Mouse (Mus musculus) urinary bladder, postnatal 36 days (tissue): ENCODE data around the gene Eps8l1.
A peak's percentile ranks its signal among the peaks of the same experiment; 100 is the strongest.
"Not testable (repeated sequence)": the region's sequence is repeated elsewhere in the genome, so short reads cannot be mapped to it uniquely, and the experiment has no call there.

Source experiments
- DNase-seq, 2 experiments: peaks; one replicate each; pipeline ENCODE4 v3.0.0; 2022; ENCODE audit warnings: low spot score in 2 of 2, mixed read lengths in 1 of 2

Eps8l1 gene

DNA sequence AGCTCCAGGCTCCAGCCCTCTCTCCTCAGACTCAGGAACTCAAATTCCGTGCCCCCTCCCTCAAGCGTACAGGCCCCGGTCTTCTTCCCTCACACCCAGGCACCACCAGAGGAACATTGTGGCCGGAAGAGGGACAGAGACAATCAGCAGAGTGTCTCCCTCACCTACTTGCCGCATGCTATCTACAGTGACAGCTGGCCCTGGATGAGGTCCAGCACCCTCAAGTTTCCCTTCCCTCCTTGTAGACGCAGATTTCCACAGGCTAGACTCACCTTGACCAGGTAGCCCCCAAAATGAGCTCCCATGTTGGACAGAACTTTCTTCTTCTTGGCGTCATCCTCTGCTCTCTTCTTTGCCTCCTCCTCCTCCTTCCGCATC, 48.3 kb downstream of the Eps8l1 start:
- DNase-seq: no peak

DNA sequence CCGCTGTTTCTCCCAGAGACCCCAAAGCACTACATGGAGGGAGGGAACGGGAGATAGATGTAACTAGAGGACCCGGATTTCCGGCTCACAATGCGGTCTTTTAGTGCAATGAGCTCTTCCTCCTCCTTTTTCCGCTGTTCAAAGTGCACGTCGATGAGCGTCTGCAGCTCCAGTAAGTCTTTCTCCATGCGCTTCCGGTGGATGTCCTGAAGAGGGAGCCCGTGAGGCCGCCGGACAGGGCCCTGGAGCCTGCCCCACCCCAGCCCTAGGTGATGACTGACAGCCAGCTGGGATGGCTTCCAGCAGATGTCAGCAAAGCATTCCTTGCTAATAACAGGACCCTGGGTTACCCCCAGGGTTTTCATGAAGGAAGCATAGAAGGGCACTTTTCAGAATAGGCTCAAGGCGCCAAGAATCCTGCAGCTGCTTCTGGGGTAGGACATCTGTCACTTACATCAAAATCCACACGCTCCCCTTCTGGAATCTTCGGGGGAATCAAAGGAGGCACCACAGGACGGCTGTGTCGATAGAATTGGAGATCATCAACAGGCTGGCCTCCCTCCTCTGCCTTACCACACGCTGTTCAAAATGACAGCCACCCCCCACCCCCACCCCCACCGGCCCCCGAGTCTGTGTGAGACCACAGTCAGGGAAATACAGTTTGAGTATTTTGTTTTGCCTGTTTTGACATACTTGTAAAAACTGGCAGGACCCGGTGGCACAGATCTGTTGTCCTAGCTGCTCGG, 49.6 kb downstream of the Eps8l1 start:
- DNase-seq: peak; percentile 46 to 67

DNA sequence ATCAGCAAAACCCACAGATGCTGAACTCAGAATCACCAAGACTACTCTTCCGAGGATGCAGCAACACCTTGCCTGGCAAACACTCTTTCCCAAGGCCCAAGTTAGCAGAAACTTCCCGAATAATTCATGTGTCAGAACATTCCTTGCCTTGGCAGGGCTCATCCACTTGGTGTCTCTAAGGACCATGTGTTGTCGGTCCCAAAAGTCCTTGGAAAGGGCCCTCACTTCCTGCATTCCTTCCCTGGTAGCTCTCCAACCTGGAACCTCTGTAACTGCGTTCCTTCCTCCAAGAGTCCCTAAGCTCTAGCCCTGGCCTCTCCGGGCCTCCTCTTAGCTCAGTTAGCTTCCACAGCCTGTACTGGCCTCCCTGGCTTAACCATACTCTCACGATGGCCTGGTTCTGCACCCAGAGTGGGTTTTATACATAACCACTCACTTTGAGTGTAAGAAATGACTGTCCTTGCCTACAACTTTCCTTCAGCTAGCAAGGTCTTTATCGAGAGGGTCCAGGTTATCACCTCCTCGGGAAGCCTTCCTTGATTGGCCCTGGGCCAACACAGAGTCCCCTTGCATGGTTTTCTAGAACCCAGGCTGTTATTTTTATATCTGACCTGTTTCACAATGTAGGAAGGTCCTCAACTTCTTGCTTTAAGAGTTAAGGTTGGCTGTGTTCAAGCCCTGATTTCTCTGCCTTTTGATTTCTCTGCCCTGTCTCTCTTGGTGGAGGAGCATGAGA, 51.2 kb downstream of the Eps8l1 start:
- DNase-seq: no peak

DNA sequence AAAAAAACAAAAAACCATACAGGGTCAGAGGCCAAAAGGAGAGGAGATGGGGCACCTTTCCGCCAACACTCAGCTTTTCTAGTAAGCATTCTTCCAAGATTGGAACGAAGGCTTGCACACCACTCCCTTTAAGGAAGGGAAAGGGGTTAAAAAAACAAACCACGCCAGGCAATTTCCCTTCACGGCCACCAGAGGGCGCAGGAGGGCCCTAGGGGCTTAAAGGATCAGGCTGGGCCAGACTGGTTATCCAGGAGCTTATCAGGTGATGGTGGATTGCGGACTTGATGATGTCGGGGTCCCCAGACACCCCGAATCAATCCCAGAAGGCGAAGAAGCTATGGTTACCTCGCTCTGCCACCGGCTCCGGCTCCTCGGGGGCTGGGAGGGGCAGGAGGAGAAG, 52.8 kb downstream of the Eps8l1 start:
- no peak for DNase-seq

DNA sequence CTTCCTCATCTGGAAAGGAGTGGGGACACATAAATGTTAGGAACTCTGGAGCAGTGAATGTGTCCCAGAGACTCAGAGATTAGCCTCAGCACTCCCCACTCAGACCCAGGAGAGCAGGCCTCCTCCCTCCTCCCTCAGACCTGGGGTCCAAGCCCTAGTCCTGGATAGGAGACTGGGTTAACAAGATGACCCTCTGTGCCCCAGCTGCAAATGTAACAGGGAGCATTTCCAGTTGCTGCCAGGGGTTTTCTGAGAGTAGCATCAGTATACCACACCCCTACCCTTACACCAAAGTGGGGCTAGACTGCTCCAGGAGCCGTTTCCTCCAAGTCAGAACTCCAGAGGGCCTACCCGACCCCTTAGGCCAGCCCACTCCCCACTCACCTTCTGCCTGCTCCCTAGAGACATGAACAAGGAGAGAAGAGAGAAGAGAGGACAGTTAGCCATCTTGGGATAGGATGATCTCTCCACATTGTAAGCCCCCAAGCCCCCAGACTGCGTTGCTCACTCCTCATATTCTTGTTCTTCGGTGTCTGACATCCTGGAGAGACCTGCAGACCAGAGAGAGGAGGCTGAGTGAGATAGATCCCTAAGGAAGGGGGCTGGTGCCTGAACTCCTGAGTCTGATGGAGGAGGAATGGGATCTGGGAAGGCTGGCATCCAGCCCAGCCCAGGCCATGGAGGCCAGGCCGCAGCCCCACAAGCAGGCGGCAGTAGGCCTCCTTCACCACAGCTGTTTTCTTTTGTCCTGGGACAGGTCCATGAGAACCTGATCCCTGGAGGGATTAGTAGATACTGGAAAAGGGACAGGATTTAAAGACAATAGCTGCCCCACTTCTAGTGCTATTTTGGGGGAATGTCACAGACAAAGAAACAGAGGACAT, 53.6 kb downstream of the Eps8l1 start:
- no peak for DNase-seq

DNA sequence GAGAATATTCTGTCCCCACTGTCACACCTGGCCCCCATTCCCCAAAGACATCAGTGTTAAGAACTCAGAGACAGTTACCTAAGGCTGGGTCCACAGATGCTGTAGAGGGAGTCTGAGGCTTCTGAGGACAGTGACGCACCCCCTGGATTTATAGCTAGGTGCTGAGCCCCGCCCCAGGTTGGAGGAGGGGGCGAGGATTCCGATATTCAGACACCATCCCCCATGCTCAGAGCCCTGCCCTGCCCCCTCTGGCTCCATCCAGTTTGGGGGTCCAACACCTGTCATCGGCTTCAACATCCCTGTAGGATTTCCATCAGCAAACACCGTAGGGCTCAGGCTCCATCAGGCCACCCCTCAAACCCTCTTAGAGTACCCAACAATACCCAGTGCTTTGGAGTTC, 55.4 kb downstream of the Eps8l1 start:
- no peak for DNase-seq

DNA sequence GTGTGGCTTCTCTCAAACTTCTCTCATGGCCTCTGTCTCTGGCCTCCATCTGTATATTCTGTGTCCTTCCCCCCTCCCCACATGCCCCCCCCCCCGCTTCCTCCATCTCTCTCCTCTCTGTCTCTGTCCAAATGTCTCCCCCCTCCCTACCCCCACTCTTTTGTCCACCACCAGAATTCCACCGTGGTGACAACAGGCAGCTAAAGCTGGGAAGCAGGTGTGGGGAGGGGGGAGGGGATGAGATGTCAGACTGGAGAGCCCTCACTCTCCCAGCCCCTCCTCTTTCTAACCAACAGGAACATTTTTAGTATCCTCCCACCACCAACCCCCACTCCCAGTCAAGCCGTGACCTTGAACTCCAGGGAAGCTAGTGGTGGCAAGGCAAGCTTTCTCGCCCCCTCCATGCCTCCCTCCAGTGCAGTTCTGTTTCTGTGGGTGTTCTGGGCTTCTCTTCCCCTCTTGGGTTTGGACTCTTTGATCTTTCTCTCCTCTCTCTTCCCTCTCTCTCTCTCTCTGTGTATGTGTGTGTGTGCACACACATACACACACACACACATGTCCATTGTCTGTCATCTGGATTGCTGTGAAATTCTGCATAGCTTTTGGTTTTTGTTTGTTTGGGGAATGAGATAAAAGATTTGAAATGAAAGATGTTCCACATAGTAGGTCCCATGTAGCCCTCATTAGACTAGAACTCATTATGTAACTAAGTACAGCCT, 56.0 kb downstream of the Eps8l1 start, which contains the start of gene Tnnt1:
Gene Tnnt1, minus strand, starts transcription at position 51 of the 719 bp plus-strand sequence.
- DNase-seq: no peak

DNA sequence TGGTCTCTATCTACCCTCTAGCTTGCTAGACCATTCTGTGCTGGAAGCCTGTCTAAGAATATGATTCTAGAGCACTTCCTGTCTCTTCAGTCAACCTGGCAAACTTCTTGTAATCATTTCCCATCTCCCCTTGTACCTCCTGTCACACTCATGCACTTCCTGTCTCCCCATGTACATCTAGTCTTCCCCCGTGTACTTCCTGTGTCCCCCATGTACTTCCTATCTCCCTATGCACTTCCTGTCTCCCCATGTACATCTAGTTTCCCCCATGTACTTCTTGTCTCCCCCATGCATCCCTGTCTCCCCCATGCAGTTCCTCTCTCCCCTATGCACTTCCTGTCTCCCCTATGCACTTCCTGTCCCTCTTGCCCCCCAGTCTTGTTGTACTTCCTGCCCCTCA, 58.0 kb downstream of the Eps8l1 start:
- no peak for DNase-seq

DNA sequence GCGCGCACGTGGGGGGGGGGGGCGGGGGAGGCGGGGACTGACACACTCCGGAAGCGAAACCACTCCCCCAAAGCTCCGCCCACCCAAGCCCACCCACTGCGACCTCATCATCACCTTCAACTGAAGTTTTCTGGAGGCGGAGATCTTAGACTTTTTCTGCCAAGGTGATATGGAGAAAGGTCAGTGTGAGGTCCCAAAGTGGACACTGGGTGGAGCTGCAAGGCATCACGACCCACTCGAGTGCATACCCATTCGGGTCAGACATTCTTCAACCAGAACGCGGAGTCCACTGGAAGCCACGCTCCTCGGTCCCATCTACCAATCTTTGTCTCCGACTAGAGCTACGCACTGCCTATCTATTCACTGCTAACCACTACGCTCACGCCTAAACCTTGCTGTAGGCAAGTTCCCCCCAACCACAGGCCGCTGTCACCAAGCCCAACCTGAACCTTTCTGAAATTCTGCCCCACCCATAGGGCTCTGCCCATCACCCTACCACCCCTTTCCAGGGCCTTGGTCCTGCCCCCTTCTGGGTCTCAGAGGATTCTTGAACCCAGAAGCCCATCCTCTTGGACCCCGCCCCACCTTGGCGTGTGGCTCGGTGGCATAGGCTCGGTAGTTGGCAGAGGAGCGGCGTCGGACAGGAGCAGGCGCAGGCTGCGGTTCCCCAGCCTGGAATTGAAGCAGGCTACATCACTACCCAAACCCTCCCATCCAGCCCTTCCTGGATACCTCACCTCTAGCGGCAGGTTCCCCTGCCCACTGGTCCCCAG, 60.9 kb downstream of the Eps8l1 start:
- no peak for DNase-seq

DNA sequence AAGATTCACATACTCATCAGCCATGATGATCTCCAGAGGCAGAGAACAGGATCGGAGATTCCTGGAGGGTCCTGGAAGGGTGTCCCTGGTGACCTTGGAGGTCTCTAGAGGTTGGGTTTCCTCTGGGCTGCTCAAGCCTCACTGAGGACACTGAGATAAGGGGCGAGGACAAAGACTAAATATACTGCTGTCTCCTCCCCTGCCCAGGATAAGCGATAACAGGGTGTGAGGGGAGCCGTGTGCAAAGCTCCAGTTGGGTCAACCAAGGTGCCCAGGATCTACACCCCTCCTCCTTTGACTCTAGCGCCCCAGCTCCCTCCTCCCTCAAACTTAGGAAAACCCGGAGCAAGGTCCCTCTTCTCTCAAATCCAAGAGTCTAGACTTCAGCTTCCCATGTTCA, 61.8 kb downstream of the Eps8l1 start:
- DNase-seq: no peak

DNA sequence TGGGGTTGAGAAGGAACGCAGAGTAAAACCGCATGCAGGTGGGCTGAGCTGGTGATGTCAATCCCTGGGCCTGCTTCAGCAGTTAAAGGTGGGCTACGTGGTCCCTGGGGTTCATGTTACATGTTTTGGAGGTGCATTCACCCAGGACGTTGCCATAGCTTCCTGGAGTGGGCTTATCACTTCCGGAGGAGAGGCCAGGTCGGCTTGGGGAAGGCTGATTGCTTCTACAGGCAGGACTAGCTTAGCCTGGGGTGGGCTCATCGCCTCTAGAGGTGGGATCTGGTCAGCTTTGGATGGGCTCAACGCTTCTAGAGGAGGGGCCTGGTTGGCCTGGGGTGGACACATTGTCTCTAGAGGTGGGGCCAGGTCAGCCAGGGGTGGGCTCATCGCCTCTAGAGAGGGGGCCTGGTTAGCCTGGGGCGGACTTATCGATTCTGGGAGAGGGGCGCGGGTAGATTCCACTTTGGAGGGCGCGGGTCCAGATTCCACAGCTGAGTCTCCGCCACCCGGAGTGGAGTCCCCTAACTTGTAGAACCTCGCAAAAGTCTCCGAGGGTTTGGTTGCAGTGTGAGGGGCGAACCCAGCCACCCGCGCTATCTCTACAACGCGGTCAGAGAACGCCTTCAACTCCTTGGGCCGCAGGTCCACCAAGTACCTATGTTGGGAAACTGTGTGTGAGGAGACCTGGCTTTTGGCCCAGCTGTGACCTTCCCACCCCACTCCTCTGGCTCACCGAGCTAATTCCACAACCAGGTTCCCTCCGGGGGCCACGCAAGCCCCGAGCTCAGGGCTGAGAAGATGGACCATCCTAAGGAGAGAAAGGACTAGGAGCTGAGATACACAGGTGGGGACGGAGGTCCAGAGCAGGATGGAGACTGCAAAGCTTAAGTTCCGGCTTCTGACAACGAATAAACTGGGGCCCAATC, 63.0 kb downstream of the Eps8l1 start:
- no peak for DNase-seq

DNA sequence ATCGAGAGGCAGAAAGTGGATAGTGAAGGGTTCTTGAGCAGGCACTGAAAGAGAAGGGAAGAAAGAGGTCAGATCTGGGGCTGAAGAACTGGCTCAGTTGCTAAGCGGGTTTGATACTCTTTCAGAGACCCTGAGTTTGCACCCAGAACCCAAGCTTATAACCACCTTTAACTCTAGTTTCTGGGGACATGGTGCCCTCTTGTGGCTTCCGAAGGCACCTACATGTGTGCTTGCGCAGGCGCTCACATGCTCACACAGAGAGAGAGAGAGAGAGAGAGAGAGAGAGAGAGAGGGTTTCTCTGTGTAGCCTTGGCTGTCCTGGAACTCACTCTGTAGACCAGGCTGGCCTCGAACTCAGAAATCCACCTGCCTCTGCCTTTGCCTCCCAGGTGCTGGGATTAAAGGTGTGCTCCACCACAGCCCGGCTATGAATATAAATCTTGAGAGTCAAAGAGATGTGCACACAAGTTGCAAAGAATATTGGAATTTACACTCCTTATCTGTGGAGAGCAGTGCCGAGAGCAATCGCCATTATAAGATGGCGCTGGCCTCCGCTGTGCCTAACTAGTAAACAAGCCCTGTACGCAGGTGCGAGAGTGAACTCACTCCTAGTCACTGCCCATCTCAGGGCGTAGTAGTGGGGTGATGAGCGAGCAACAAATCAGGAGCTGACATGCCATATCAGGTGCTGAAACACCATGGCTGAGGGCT, 63.9 kb downstream of the Eps8l1 start, which contains the start of gene Tnni3:
Gene Tnni3, minus strand, starts transcription at position 18 of the 711 bp plus-strand sequence.
- not testable (repeated sequence) for DNase-seq

DNA sequence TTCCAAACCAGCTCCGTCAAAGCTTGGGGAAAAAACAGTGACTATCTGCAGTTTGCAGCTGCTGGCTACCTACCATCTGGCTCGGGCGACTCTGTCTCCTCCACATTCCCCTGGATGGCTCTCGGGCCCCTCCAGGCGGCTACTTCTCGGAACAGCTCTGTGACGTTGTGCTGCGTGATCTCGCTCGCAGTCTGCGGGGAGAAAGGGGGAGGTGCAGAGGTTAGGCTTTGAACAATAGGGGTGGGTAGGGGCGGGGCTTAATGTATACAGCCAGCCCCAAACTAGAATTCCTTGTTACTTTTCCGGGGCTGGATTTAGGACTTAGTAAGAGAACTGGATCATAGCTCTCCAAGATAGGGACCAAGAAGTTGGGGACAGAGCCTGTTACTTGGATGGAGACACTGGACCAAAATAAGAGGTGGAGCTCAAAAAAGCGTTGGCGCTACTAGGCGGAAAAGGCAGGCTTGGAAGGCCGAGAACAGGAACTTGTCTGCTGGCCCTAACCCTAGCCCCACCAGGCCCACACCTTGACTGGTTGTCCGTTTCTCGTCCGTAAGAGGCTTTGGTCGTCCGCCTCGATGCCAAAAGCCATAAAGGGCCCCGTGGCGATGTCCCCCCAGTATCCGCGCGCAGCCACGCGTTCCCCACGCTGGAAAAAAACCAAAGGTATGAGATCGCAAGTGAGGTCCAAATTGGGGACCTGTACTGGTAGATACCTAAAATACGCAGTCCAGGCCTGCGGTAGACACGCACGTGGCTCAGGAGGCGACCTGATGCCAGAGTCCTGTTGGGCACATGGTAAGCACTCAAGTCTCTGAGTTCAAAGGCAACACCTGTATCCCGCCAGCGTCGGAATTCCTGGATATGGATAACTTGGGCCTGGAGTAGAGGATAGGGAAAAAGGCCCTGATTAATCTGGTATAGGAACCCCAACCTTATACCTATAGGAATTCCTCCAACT, 66.1 kb downstream of the Eps8l1 start:
- peak; percentile 53 to 71 for DNase-seq

DNA sequence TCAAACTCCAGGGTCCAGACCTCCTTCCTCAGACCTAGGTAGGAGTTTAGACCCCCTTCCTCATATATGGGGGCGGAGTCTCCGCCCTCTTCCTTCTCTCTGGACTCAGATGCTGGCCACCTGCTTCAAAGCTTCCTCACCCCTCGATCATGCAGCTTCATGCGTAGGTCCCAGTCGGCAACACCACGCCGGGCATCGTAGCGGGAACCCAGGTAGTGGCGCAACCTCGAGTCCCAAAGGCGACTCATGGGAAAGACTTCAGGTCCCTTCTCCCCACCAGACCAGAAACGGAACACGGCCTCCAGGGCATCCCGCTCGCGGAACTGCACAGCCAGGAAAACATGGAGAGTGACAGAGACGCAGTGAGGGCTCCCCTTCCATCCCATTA, 66.8 kb downstream of the Eps8l1 start:
- DNase-seq: no peak
